Mouse (Mus musculus) myocyte (in vitro differentiated cells): ENCODE results near the gene Nxph3.

Source experiments
- CEBPB ChIP-seq: IDR thresholded peaks from 2 replicates; pipeline ENCODE4 v1.6.1; 2011; ENCODE audit warnings: mild to moderate bottlenecking, moderate library complexity; ENCODE audit not compliant: poor library complexity, insufficient read depth, severe bottlenecking
- MAX ChIP-seq: IDR thresholded peaks from one replicate; pipeline ENCODE4 v1.6.1; 2011; ENCODE audit warnings: low read depth, mild to moderate bottlenecking, control low read depth
- MYOD1 ChIP-seq, 3 experiments: IDR thresholded peaks; one replicate each; pipeline ENCODE4 v1.6.1; 2011; ENCODE audit warnings: control low read depth in 2 of 3, low read depth in 2 of 3, mild to moderate bottlenecking in 2 of 3, moderate library complexity in 1 of 3; ENCODE audit not compliant: insufficient read length in 2 of 3, control insufficient read depth in 1 of 3
- MYOG ChIP-seq, 3 experiments: IDR thresholded peaks; one replicate each; pipeline ENCODE4 v1.6.1; 2011; ENCODE audit warnings: control low read depth in 2 of 3, low read depth in 2 of 3, mild to moderate bottlenecking in 2 of 3; ENCODE audit not compliant: insufficient read length in 2 of 3, control insufficient read depth in 1 of 3, insufficient read depth in 1 of 3
- POLR2A ChIP-seq: IDR thresholded peaks from one replicate; pipeline ENCODE4 v1.6.1; 2011; ENCODE audit warnings: low read depth, mild to moderate bottlenecking, control low read depth, moderate library complexity; ENCODE audit not compliant: insufficient read length
- POLR2AphosphoS2 ChIP-seq: IDR thresholded peaks from one replicate; pipeline ENCODE4 v1.6.1; 2011; ENCODE audit warnings: low read depth, control low read depth; ENCODE audit not compliant: insufficient read length
- REST ChIP-seq: IDR thresholded peaks from one replicate; pipeline ENCODE4 v1.6.1; 2011; ENCODE audit warnings: mild to moderate bottlenecking, control low read depth, moderate library complexity; ENCODE audit not compliant: insufficient read depth, insufficient read length
- SRF ChIP-seq: IDR thresholded peaks from one replicate; pipeline ENCODE4 v1.6.1; 2011; ENCODE audit warnings: low read depth; ENCODE audit not compliant: control insufficient read depth, insufficient read length
- TCF12 ChIP-seq: IDR thresholded peaks from one replicate; pipeline ENCODE4 v1.6.1; 2011; ENCODE audit warnings: mild to moderate bottlenecking, control low read depth; ENCODE audit not compliant: poor library complexity, insufficient read depth, severe bottlenecking
- TCF3 ChIP-seq: IDR thresholded peaks from one replicate; pipeline ENCODE4 v1.6.1; 2011; ENCODE audit warnings: low read depth, control low read depth; ENCODE audit not compliant: insufficient read length
- USF1 ChIP-seq: IDR thresholded peaks from one replicate; pipeline ENCODE4 v1.6.1; 2011; ENCODE audit warnings: low read depth, mild to moderate bottlenecking, control low read depth, moderate library complexity

GRCm38 (mm10) chr11:95507041-95507716 lies 7.2 kb downstream of the Nxph3 start:
- TF ChIP-seq TCF3: no peak
- no peak for TF ChIP-seq MYOG (IDR thresholded peaks at IDR 0.05; ENCODE audit: control insufficient read depth in 1 of 3, insufficient read depth in 1 of 3, insufficient read length in 2 of 3, low read depth in 2 of 3)
- TF ChIP-seq POLR2AphosphoS2: no peak
- no peak for TF ChIP-seq POLR2A
- no peak for TF ChIP-seq MAX
- no peak for TF ChIP-seq SRF
- TF ChIP-seq CEBPB: no peak
- no peak for TF ChIP-seq USF1
- no peak for TF ChIP-seq MYOD1 (IDR thresholded peaks at IDR 0.05; ENCODE audit: control insufficient read depth in 1 of 3, insufficient read length in 2 of 3, low read depth in 2 of 3)
- TF ChIP-seq REST: no peak
- no peak for TF ChIP-seq TCF12
